In genomic region chr15:102243229-102244190, GRCm38 (mm10) we compare ENCODE assay signal across 8 mouse cellular contexts. TPM values are rescaled to one million over a fixed set of nuclear protein-coding genes. Genes with fewer than 3 reads are reported as not detected.
DNase-seq lines count a peak whose midpoint lies in the region; ATAC-seq and TF ChIP-seq lines count a peak whose summit lies in the region.

No protein-coding gene starts in this region.

- DNase-seq in gastrocnemius, adult 18-20 months (ENCODE audit: low spot score), result peak; percentile 62
- no peak for DNase-seq in gastrocnemius, postnatal 10 days
- peak; percentile 67 for DNase-seq in kidney, postnatal 10 days
- DNase-seq in cerebellum, adult 8-10 months, result no peak

- H3K36me3 ChIP-seq in heart, embryonic 11.5 days (ENCODE audit: control insufficient read depth, insufficient read depth, low read length), result no peaks in the 10 kb centered on the region
- peaks cover 12% of the 10 kb centered on the region; the same call in 1 of the 2 replicates for H3K36me3 ChIP-seq in macrophage (ENCODE audit: inconsistent target)
- H3K36me3 ChIP-seq in stomach, embryonic 16.5 days (ENCODE audit: control insufficient read depth, insufficient read depth, low read length), result 0 out of 2 replicates have a peak, but pooled peaks cover 4% of the 10 kb centered on the region

- H3K27me3 ChIP-seq in heart, embryonic 11.5 days (ENCODE audit: control insufficient read depth, insufficient read depth, low read length), result peaks cover 58% of the 10 kb centered on the region
- H3K27me3 ChIP-seq in stomach, embryonic 16.5 days (ENCODE audit: control insufficient read depth, insufficient read depth, low read length), result no peaks in the 10 kb centered on the region

- H3K9me3 ChIP-seq in heart, embryonic 11.5 days (replicated peaks; ENCODE audit: control insufficient read depth, low read length), result no peaks in the 10 kb centered on the region
- H3K9me3 ChIP-seq in stomach, embryonic 16.5 days (replicated peaks; ENCODE audit: control insufficient read depth, low read length), result no peaks in the 10 kb centered on the region

- H3K4me1 ChIP-seq in bone marrow macrophage, adult 2 months (ENCODE audit: control insufficient read depth, insufficient read depth, low read length), result peaks cover 22% of the 10 kb centered on the region
- H3K4me1 ChIP-seq in heart, embryonic 11.5 days (ENCODE audit: control insufficient read depth, insufficient read depth, low read length), result peaks cover 33% of the 10 kb centered on the region
- peaks cover 35% of the 10 kb centered on the region for H3K4me1 ChIP-seq in stomach, embryonic 16.5 days (ENCODE audit: control insufficient read depth, insufficient read depth, low read length)

- peak overlapping the region; percentile 95 for H3K27ac ChIP-seq in bone marrow macrophage, adult 2 months (ENCODE audit: insufficient read depth, low read depth, low read length)
- H3K27ac ChIP-seq in heart, embryonic 11.5 days (ENCODE audit: low read depth, low read length), result no peak overlapping the region
- H3K27ac ChIP-seq in macrophage, result peak overlapping the region; percentile 95
- peak overlapping the region; percentile 79 for H3K27ac ChIP-seq in stomach, embryonic 16.5 days (ENCODE audit: low read length)

- H3K9ac ChIP-seq in heart, embryonic 11.5 days (ENCODE audit: low read depth, low read length), result no peak overlapping the region
- peak overlapping the region; percentile 68 for H3K9ac ChIP-seq in stomach, embryonic 16.5 days (ENCODE audit: low read length)

- peak overlapping the region; percentile 93 for H3K4me2 ChIP-seq in heart, embryonic 11.5 days
- H3K4me2 ChIP-seq in stomach, embryonic 16.5 days (ENCODE audit: low read depth, low read length), result peak overlapping the region; percentile 69

- TF ChIP-seq POLR2A in bone marrow macrophage, adult 2 months (IDR thresholded peaks at IDR 0.05; ENCODE audit: borderline replicate concordance, low read depth, low read length), result 0 out of 2 replicates have a peak, but pooled peaks have one; percentile 12

- no peak for TF ChIP-seq CTCF in bone marrow macrophage, adult 2 months (IDR thresholded peaks at IDR 0.05; ENCODE audit: low read depth, low read length)

- WGBS in heart, embryonic 11.5 days (ENCODE audit: insufficient replicate concordance), result 23% methylated on average over 22 of the region's 22 CpGs
- under 1% methylated on average over 22 of the region's 22 CpGs for WGBS in macrophage (ENCODE audit: missing documents)
- 24% methylated on average over 22 of the region's 22 CpGs for WGBS in stomach, embryonic 16.5 days

- ATAC-seq in heart, embryonic 11.5 days (replicated peaks; ENCODE audit: insufficient number of reproducible peaks, low FRiP score, low TSS enrichment), result no peak
- ATAC-seq in stomach, embryonic 16.5 days (ENCODE audit: insufficient read depth, low FRiP score), result no peak

- H3K79me2 ChIP-seq in macrophage (ENCODE audit: inconsistent target), result peaks cover 37% of the 10 kb centered on the region

- peak overlapping the region; percentile 51 for H3K4me3 ChIP-seq in bone marrow macrophage, adult 2 months (ENCODE audit: insufficient read depth, low read length)
- peak overlapping the region; percentile 15 for H3K4me3 ChIP-seq in heart, embryonic 11.5 days (ENCODE audit: low read depth, low read length)
- H3K4me3 ChIP-seq in macrophage (ENCODE audit: inconsistent target), result peak overlapping the region; percentile 25
- H3K4me3 ChIP-seq in stomach, embryonic 16.5 days (replicated peaks; ENCODE audit: low read length), result peak overlapping the region; percentile 67

RNA-seq across cellular contexts. Expression of gene Itgb7, which starts 11.8 kb away (rescaled TPM):
- 1 to 10 TPM; 1.1 to 1.2 TPM for total RNA-seq in gastrocnemius, adult 18-20 months (2021)
- 1 to 10 TPM in 1 of 2 experiments, under 1 TPM in 1; 0.59 to 1.3 TPM for total RNA-seq in gastrocnemius, postnatal 10 days (2021)
- 32.3 and 35.8 TPM in 2 replicates for polyA plus RNA-seq in bone marrow macrophage, adult 2 months (2012; ENCODE audit: insufficient read depth, insufficient read length, missing spikeins)
- 0.94 and 1.2 TPM in 2 replicates for polyA plus RNA-seq in heart, embryonic 11.5 days (2014; fragmentation: Nextera tagmentation; extraction: Ambion mirVana)
- 10 to 100 TPM in 1 of 26 experiments, 1 to 10 TPM in 25; 1.1 to 10.8 (median 4.2) TPM for total RNA-seq in macrophage (2018; cell fraction: chromatin; rRNA removed)
- total RNA-seq in macrophage (2018; cell fraction: cytosol; rRNA removed), result 10 to 100 TPM in 10 of 26 experiments, 1 to 10 TPM in 16; 5.1 to 12.2 (median 8.6) TPM
- total RNA-seq in macrophage (2018; cell fraction: nucleus; rRNA removed), result 10 to 100 TPM in 24 of 26 experiments, 1 to 10 TPM in 2; 8.5 to 27.7 (median 18.2) TPM
- 3.5 to 14.3 TPM (median 5.0 TPM) in 3 replicates for polyA plus RNA-seq in macrophage (2018)
- 5.6 and 6.3 TPM in 2 replicates for polyA plus RNA-seq in stomach, embryonic 16.5 days (2015; fragmentation: Nextera tagmentation; extraction: Ambion mirVana)

RNA-seq across cellular contexts. Expression of gene Rarg, which starts 13.8 kb away (rescaled TPM):
- total RNA-seq in gastrocnemius, adult 18-20 months (2021), result 10 to 100 TPM in 1 of 2 experiments, 1 to 10 TPM in 1; 5.9 to 11.6 TPM
- total RNA-seq in gastrocnemius, postnatal 10 days (2021), result 10 to 100 TPM; 12.4 to 22.2 TPM
- polyA plus RNA-seq in bone marrow macrophage, adult 2 months (2012; ENCODE audit: insufficient read depth, insufficient read length, missing spikeins), result 29.8 and 30.4 TPM in 2 replicates
- 11.2 and 13.4 TPM in 2 replicates for polyA plus RNA-seq in heart, embryonic 11.5 days (2014; fragmentation: Nextera tagmentation; extraction: Ambion mirVana)
- total RNA-seq in macrophage (2018; cell fraction: chromatin; rRNA removed), result 10 to 100 TPM in 25 of 26 experiments, 1 to 10 TPM in 1; 9.2 to 63.4 (median 21.5) TPM
- 10 to 100 TPM in 25 of 26 experiments, 1 to 10 TPM in 1; 9.0 to 21.1 (median 17.2) TPM for total RNA-seq in macrophage (2018; cell fraction: cytosol; rRNA removed)
- total RNA-seq in macrophage (2018; cell fraction: nucleus; rRNA removed), result 10 to 100 TPM; 14.7 to 49.4 (median 23.3) TPM
- polyA plus RNA-seq in macrophage (2018), result 4.7 to 19.6 TPM (median 7.5 TPM) in 3 replicates
- polyA plus RNA-seq in stomach, embryonic 16.5 days (2015; fragmentation: Nextera tagmentation; extraction: Ambion mirVana), result 41.2 and 48.6 TPM in 2 replicates

RNA-seq across cellular contexts. Expression of gene Gm9918, which starts 26.9 kb away (rescaled TPM):
- total RNA-seq in gastrocnemius, adult 18-20 months (2021), result not detected
- not detected for total RNA-seq in gastrocnemius, postnatal 10 days (2021)
- polyA plus RNA-seq in bone marrow macrophage, adult 2 months (2012; ENCODE audit: insufficient read depth, insufficient read length, missing spikeins), result not detected in 2 replicates
- 0.07 TPM in 1 of 2 replicates, not detected in the other for polyA plus RNA-seq in heart, embryonic 11.5 days (2014; fragmentation: Nextera tagmentation; extraction: Ambion mirVana)
- not detected for total RNA-seq in macrophage (2018; cell fraction: chromatin; rRNA removed)
- total RNA-seq in macrophage (2018; cell fraction: cytosol; rRNA removed), result not detected
- not detected for total RNA-seq in macrophage (2018; cell fraction: nucleus; rRNA removed)
- polyA plus RNA-seq in macrophage (2018), result not detected in 3 replicates
- polyA plus RNA-seq in stomach, embryonic 16.5 days (2015; fragmentation: Nextera tagmentation; extraction: Ambion mirVana), result 0.16 and 0.28 TPM in 2 replicates

RNA-seq across cellular contexts. Expression of gene Mfsd5, which starts 35.7 kb away (rescaled TPM):
- total RNA-seq in gastrocnemius, adult 18-20 months (2021), result 10 to 100 TPM; 15.7 to 16.4 TPM
- total RNA-seq in gastrocnemius, postnatal 10 days (2021), result 10 to 100 TPM; 16.1 to 17.6 TPM
- polyA plus RNA-seq in bone marrow macrophage, adult 2 months (2012; ENCODE audit: insufficient read depth, insufficient read length, missing spikeins), result 71.6 and 78.4 TPM in 2 replicates
- polyA plus RNA-seq in heart, embryonic 11.5 days (2014; fragmentation: Nextera tagmentation; extraction: Ambion mirVana), result 44.4 and 45.3 TPM in 2 replicates
- total RNA-seq in macrophage (2018; cell fraction: chromatin; rRNA removed), result 10 to 100 TPM in 4 of 26 experiments, 1 to 10 TPM in 22; 2.6 to 13.6 (median 6.1) TPM
- total RNA-seq in macrophage (2018; cell fraction: cytosol; rRNA removed), result 100 to 1,000 TPM in 1 of 26 experiments, 10 to 100 TPM in 25; 52.1 to 102 (median 74.8) TPM
- 10 to 100 TPM; 13.5 to 78.9 (median 54.2) TPM for total RNA-seq in macrophage (2018; cell fraction: nucleus; rRNA removed)
- polyA plus RNA-seq in macrophage (2018), result 49.9 to 84.0 TPM (median 66.7 TPM) in 3 replicates
- 71.5 and 83.5 TPM in 2 replicates for polyA plus RNA-seq in stomach, embryonic 16.5 days (2015; fragmentation: Nextera tagmentation; extraction: Ambion mirVana)

RNA-seq across cellular contexts. Expression of gene Csad, which starts 39.0 kb away (rescaled TPM):
- total RNA-seq in gastrocnemius, adult 18-20 months (2021), result 1 to 10 TPM; 5.9 to 7.8 TPM
- total RNA-seq in gastrocnemius, postnatal 10 days (2021), result 10 to 100 TPM; 23.9 to 25.5 TPM
- polyA plus RNA-seq in bone marrow macrophage, adult 2 months (2012; ENCODE audit: insufficient read depth, insufficient read length, missing spikeins), result 60.4 and 60.5 TPM in 2 replicates
- 31.3 and 33.4 TPM in 2 replicates for polyA plus RNA-seq in heart, embryonic 11.5 days (2014; fragmentation: Nextera tagmentation; extraction: Ambion mirVana)
- total RNA-seq in macrophage (2018; cell fraction: chromatin; rRNA removed), result 100 to 1,000 TPM in 1 of 26 experiments, 10 to 100 TPM in 25; 36.0 to 107 (median 63.6) TPM
- 10 to 100 TPM; 11.4 to 28.7 (median 19.8) TPM for total RNA-seq in macrophage (2018; cell fraction: cytosol; rRNA removed)
- 10 to 100 TPM; 12.8 to 61.6 (median 32.1) TPM for total RNA-seq in macrophage (2018; cell fraction: nucleus; rRNA removed)
- 10.6 to 26.7 TPM (median 14.8 TPM) in 3 replicates for polyA plus RNA-seq in macrophage (2018)
- polyA plus RNA-seq in stomach, embryonic 16.5 days (2015; fragmentation: Nextera tagmentation; extraction: Ambion mirVana), result 47.3 and 50.9 TPM in 2 replicates

Comparison
In these comparisons a context has a peak if more than half of its experiments do, and no peak if none do; other contexts are left out.
1. DNase-seq: peak in gastrocnemius, adult 18-20 months (single experiment) and kidney, postnatal 10 days (single experiment); none in gastrocnemius, postnatal 10 days (single experiment) and cerebellum, adult 8-10 months (single experiment).
2. H3K4me3 ChIP-seq: peak in every context shown above with its lines; median percentile 67 in stomach, embryonic 16.5 days; 51 in bone marrow macrophage, adult 2 months; 25 in macrophage; 15 in heart, embryonic 11.5 days.